Mouse (Mus musculus) hindbrain, embryonic 13.5 days (tissue): Measurements from ENCODE around the gene H1f0. TPM values are rescaled to one million over a fixed set of nuclear protein-coding genes. Genes with fewer than 3 reads are reported as not detected.
A peak's percentile ranks its signal among the peaks of the same experiment; 100 is the strongest.

Source experiments
- ATAC-seq: fragments of 200-750 bp; cut with Nextera tagmentation; 2 replicates; pipeline ENCODE4 v1.8.0; 2017; ENCODE audit warnings: moderate TSS enrichment; ENCODE audit not compliant: low FRiP score
- H3K27ac ChIP-seq: fragments of 300-500 bp; sonication (generic); 2 replicates; pipeline ENCODE4 v1.5.1; 2015; ENCODE audit warnings: inconsistent platforms, mild to moderate bottlenecking, moderate library complexity
- H3K27me3 ChIP-seq: fragments of 300-500 bp; sonication (generic); 2 replicates; pipeline ENCODE4 v1.6.1; 2015; ENCODE audit warnings: mild to moderate bottlenecking, inconsistent platforms
- H3K36me3 ChIP-seq: fragments of 300-500 bp; sonication (generic); 2 replicates; pipeline ENCODE4 v1.6.1; 2015; ENCODE audit warnings: mild to moderate bottlenecking, inconsistent platforms
- H3K4me1 ChIP-seq: fragments of 300-500 bp; sonication (generic); replicated peaks from 2 replicates; pipeline ENCODE4 v1.6.1; 2015; ENCODE audit warnings: inconsistent platforms
- H3K4me2 ChIP-seq: fragments of 300-500 bp; sonication (generic); 2 replicates; pipeline ENCODE4 v1.6.1; 2015; ENCODE audit warnings: inconsistent platforms, mild to moderate bottlenecking, moderate library complexity
- H3K4me3 ChIP-seq: fragments of 300-500 bp; sonication (generic); 2 replicates; pipeline ENCODE4 v1.5.1; 2015; ENCODE audit warnings: mild to moderate bottlenecking, inconsistent platforms
- H3K9ac ChIP-seq: fragments of 300-500 bp; sonication (generic); 2 replicates; pipeline ENCODE4 v1.6.1; 2015; ENCODE audit warnings: mild to moderate bottlenecking, inconsistent platforms
- H3K9me3 ChIP-seq: fragments of 300-500 bp; sonication (generic); 2 replicates; pipeline ENCODE4 v1.6.1; 2016; ENCODE audit warnings: inconsistent platforms
- WGBS: fragments of 180-500 bp; shearing (Covaris S2); methylation state at CpG from one replicate; pipeline ENCODE4 v1.1.7; 2015; 5-methylcytosine and 5-hydroxymethylcytosine counted together
- polyA plus RNA-seq: library from polyadenylated mRNA; unstranded; fragments of >200 nt; fragmentation: Nextera tagmentation; extraction: Ambion mirVana; gene quantifications from 2 replicates; pipeline ENCODE4 v1.2.1, GENCODE M21; 2015

Gene H1f0
- 259 and 266 TPM in 2 replicates for polyA plus RNA-seq

DNA sequence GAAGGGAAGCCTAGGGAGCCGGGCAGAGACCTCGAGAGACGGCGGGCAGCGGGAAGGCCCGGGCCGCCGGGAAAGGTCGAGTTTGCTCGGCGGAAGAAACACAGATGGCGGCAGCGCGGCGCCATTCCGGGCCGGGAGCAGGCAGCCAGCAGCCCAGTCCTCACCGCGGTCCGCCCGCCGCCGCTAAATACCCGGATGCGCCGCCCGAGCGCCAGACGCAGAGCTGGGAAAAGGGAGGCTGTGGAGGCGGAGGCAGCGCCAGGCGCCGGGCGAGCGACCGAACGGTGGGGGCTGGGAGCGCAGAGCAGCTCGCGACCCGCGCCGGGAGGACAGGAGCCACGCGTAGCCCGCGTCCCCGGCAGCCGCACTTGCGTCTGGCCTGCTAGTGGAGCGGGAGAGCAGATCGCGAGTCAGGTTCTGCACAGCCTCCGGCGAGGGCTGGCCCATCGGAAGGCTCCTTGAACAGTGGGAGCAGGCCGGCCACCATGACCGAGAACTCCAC, at the start of gene H1f0:
TSS of gene H1f0 (plus strand) at position 214 of the 502 bp plus-strand sequence.
- Histone ChIP-seq H3K9ac (peak within 1 kb of the TSS; percentile 99), H3K36me3 (no peaks in the 10 kb centered on the region), H3K27me3 (0 out of 2 replicates have a peak, but pooled peaks cover 15% of the 10 kb centered on the region), H3K9me3 (no peaks in the 10 kb centered on the region), H3K4me3 (peak within 1 kb of the TSS; percentile 68), H3K4me1 (peaks cover 64% of the 10 kb centered on the region), H3K27ac (peak within 1 kb of the TSS; percentile 98), H3K4me2 (peak within 1 kb of the TSS; percentile 99)
- WGBS = under 1% methylated on average over 55 of the region's 58 CpGs
- peak; percentile 73 for ATAC-seq

DNA sequence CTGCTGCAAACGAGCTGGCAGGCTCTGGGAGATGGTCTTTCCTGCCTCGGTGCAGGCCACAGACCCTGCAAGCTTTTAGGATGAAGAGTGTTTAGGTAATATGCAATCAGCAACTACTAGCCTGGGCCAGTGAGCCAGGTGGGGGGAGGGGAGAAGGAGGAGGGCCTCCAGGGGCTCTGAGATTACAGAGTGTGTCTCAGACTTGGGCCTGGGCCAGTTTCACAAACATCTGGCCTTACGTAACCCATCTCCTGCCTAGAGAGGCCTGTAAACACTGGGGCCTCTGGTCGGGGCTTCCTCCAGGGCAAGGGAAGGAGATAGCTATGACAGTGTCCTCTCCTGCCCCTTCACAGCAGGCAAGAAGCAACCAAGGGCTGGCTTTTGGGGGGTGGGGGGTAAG, 49.4 kb upstream of the H1f0 start:
- 40% methylated on average over 4 of the region's 4 CpGs for WGBS
- H3K4me2 ChIP-seq = no peak overlapping the region
- ATAC-seq = no peak
- H3K27me3 ChIP-seq = no peaks in the 10 kb centered on the region
- H3K9me3 ChIP-seq = no peaks in the 10 kb centered on the region
- H3K36me3 ChIP-seq = peaks cover 28% of the 10 kb centered on the region
- peaks cover 28% of the 10 kb centered on the region for H3K4me1 ChIP-seq
- H3K9ac ChIP-seq = peak overlapping the region; percentile 46; the same call in 1 of the 2 replicates
- H3K27ac ChIP-seq = peak overlapping the region; percentile 48; the same call in 1 of the 2 replicates
- H3K4me3 ChIP-seq = no peak overlapping the region

DNA sequence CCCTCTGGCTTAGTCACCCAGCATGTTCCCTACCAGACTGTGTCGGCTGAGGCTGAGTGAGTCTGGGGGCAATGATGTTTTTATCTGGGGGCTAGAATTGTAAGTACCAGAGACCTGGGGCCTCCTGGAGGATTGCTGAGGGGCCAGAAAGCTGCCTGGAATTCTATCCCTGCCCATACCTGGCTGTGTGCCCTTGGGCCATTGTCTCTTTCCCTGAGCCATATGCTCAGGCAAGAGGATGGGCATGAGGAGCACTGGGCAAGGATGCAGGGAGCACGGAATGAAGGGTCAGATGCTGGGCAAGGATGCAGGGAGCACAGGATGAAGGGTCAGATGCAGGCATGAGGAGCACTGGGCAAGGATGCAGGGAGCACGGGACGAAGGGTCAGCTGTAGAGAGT, 48.2 kb upstream of the H1f0 start:
- Histone ChIP-seq H3K4me2 (no peak overlapping the region), H3K9me3 (no peaks in the 10 kb centered on the region), H3K36me3 (peaks cover 17% of the 10 kb centered on the region), H3K9ac (no peak overlapping the region), H3K4me1 (peaks cover 37% of the 10 kb centered on the region), H3K4me3 (no peak overlapping the region), H3K27me3 (no peaks in the 10 kb centered on the region), H3K27ac (no peak overlapping the region)
- ATAC-seq = no peak
- 93% methylated on average over 4 of the region's 4 CpGs for WGBS

GRCm38 (mm10) chr15:78982658-78983435, 45.4 kb upstream of the H1f0 start:
- Histone ChIP-seq H3K4me3 (peak overlapping the region; percentile 56), H3K4me2 (peak overlapping the region; percentile 74), H3K27me3 (no peaks in the 10 kb centered on the region), H3K4me1 (peaks cover 50% of the 10 kb centered on the region), H3K9me3 (no peaks in the 10 kb centered on the region), H3K36me3 (peaks cover 5% of the 10 kb centered on the region; the same call in 1 of the 2 replicates), H3K9ac (peak overlapping the region; percentile 75), H3K27ac (peak overlapping the region; percentile 72)
- WGBS = under 1% methylated on average over 61 of the region's 67 CpGs
- ATAC-seq = peak; percentile 78

DNA sequence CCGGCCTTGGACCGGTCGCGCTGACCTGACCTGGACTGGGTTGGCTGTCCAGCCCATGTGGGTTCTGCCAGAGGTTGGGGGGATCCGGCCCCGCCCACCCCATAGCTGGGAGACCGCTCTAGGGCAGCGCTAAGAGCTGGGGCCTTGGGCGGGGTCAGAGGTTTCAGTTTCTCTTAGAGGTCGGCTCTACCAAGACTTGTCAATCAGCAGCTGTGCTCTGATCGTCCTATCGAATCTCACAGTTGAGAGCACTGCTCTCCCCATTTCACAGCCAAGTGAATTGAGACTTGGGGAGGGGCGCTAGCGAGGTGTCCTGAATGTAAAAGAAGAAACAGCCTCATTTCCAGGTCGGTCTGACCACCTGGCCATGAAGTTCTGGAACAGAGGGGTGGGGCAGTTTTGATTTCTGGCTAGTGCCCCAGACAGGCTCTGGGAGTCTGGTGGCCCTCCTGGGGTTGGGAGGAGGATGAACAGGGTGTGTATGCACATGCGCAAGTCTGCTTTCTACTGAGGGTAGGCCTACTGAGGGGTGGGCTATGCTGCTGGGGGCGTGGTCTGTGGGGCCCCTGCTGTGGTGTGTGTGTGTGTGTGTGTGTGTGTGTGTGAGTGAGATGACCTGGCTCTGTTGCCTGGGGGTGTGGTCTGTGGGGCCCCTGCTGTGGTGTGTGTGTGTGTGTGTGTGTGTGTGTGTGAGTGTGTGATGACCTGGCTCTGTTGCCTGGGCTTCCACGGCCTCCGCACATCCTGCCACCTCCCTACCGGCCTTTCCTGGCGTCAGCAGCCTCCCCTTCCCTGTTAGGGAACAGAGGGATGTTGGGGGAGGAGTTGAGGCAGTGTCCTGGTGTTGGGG, 44.6 kb upstream of the H1f0 start:
- peak overlapping the region; percentile 72 for H3K27ac ChIP-seq
- H3K36me3 ChIP-seq = peaks cover 12% of the 10 kb centered on the region; the same call in 1 of the 2 replicates
- no peaks in the 10 kb centered on the region for H3K9me3 ChIP-seq
- peak overlapping the region; percentile 56 for H3K4me3 ChIP-seq
- peaks cover 53% of the 10 kb centered on the region for H3K4me1 ChIP-seq
- H3K4me2 ChIP-seq = peak overlapping the region; percentile 74
- peak overlapping the region; percentile 75 for H3K9ac ChIP-seq
- WGBS = under 1% methylated on average over 21 of the region's 21 CpGs
- ATAC-seq = peak; percentile 47
- no peaks in the 10 kb centered on the region for H3K27me3 ChIP-seq

DNA sequence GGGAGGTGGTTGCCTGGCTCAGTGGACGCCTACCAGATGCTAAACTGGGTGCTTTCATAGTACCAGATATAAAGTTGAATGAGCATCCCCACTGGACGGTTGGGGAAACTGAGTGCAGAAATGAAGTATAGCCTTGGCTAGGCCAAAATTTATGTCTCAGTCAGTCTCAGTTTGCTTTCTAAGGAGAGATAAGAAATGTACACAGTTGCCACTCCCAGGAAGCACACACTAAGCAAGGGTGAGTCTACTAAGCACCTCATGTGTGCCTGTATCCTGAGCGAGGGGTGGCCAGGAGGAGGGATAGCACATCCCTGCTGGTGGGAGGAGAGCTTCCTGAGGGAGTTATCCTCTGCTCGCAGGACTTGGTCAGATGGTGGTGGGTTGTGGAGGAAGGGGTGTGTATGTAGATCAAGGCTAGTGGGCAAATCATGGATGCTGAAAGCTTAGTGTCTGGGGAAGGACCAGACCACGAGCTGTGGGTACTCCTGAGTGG, 43.9 kb upstream of the H1f0 start:
- no peaks in the 10 kb centered on the region for H3K9me3 ChIP-seq
- WGBS = 50% methylated on average over 5 of the region's 5 CpGs
- ATAC-seq = no peak
- peaks cover 51% of the 10 kb centered on the region for H3K4me1 ChIP-seq
- peak overlapping the region; percentile 29; the same call in 1 of the 2 replicates for H3K9ac ChIP-seq
- H3K4me3 ChIP-seq = peak overlapping the region; percentile 56; the same call in 1 of the 2 replicates
- peaks cover 12% of the 10 kb centered on the region; the same call in 1 of the 2 replicates for H3K36me3 ChIP-seq
- H3K4me2 ChIP-seq = peak overlapping the region; percentile 74
- H3K27ac ChIP-seq = no peak overlapping the region
- H3K27me3 ChIP-seq = no peaks in the 10 kb centered on the region

DNA sequence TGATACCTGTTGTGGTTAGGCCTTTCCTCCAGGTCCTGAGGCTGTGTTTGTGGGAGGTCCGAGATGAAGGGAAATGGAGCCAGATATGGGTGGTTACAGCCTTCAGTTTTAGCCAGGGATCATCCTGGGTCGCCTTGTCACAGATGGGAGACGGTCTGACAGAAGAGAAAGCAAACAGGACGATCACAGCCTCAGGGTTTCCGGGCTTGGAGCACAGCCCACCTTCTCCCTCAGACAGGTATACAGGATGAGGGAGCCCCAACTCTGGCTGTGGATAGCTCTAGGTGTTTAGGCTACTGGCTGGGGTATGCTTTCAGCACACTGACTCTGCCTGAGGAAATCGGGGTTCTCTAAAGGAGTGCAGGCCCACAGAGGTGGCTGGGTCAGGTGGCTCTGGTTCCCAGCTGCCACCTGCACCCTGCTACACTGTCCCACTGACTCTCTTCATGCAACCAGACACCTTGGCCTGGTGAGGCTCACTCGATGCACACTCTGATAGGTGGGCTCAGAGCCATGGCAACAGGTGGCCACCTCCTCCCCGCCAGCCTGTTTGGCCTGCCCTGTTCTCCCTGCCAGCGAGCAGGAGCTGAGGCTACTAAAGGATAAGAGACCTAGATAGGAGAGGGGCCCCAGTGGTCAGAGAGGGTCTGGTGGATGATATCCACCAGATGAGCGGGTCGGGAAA, 41.6 kb upstream of the H1f0 start:
- Histone ChIP-seq H3K27ac (no peak overlapping the region), H3K9me3 (no peaks in the 10 kb centered on the region), H3K4me3 (no peak overlapping the region), H3K9ac (no peak overlapping the region), H3K36me3 (peaks cover 36% of the 10 kb centered on the region), H3K27me3 (no peaks in the 10 kb centered on the region), H3K4me2 (no peak overlapping the region), H3K4me1 (peaks cover 51% of the 10 kb centered on the region)
- ATAC-seq = no peak
- WGBS = 82% methylated on average over 11 of the region's 11 CpGs

GRCm38 (mm10) chr15:78988499-78988971, 39.7 kb upstream of the H1f0 start:
- Histone ChIP-seq H3K9ac (no peak overlapping the region; the same call in 1 of the 2 replicates), H3K36me3 (peaks cover 54% of the 10 kb centered on the region), H3K9me3 (no peaks in the 10 kb centered on the region), H3K27ac (peak overlapping the region; percentile 66), H3K27me3 (no peaks in the 10 kb centered on the region), H3K4me3 (no peak overlapping the region), H3K4me1 (peaks cover 36% of the 10 kb centered on the region), H3K4me2 (no peak overlapping the region)
- peak; percentile 72 for ATAC-seq
- WGBS = 41% methylated on average over 14 of the region's 14 CpGs

DNA sequence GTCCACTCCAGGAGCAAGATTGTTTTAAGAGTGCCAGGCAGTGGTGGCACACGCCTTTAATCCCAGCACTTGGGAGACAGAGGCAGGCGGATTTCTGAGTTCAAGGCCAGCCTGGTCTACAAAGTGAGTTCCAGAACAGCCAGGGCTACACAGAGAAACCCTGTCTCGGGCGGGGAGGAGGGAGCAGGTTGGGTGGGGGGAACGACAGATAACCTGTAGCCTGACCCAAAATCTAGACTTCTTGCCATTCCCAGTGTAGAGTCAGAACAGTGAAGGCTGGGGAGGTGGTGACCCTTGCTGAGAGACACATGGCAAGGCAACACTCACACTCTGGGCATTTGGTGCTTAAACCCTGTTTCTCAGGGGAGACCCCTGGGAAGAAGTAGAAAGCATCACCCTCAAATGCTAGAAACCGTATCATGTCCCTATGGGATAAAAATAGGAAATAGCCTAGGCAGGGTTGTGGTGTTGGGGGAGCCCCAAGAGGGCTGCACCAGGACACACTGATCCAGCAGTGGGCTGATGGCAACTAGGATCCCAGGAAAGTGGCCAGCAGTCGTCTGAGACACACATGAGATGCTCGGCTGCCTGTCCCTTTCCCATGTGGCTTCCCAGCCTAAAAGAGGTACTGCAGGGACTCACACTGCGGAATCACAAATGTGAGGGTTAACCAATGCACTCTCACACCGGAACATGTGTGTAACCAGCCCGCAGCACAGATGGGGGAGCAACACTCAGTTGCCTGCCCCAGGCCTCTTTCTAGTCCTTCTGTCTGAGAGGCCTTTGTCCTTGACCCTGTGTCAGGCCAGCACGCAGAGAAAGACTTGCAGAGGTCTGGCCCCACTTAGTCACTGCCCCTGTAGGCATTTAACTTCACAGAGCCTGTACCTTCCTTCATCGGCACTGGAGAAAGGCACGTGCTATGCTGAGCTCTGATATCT, 38.8 kb upstream of the H1f0 start:
- no peak overlapping the region for H3K9ac ChIP-seq
- no peak for ATAC-seq
- H3K27ac ChIP-seq = no peak overlapping the region; the same call in 1 of the 2 replicates
- no peak overlapping the region for H3K4me2 ChIP-seq
- H3K9me3 ChIP-seq = no peaks in the 10 kb centered on the region
- H3K4me3 ChIP-seq = no peak overlapping the region
- H3K4me1 ChIP-seq = peaks cover 28% of the 10 kb centered on the region
- no peaks in the 10 kb centered on the region for H3K27me3 ChIP-seq
- WGBS = 89% methylated on average over 14 of the region's 14 CpGs
- H3K36me3 ChIP-seq = peaks cover 63% of the 10 kb centered on the region

- H3K27me3 ChIP-seq = no peaks in the 10 kb centered on the region
- no peak for ATAC-seq
- no peak overlapping the region for H3K4me2 ChIP-seq
- H3K4me1 ChIP-seq = peaks cover 24% of the 10 kb centered on the region
- H3K4me3 ChIP-seq = no peak overlapping the region
- H3K36me3 ChIP-seq = peaks cover 70% of the 10 kb centered on the region
- no peak overlapping the region for H3K9ac ChIP-seq
- H3K9me3 ChIP-seq = no peaks in the 10 kb centered on the region
- no peak overlapping the region for H3K27ac ChIP-seq
- 93% methylated on average over 9 of the region's 9 CpGs for WGBS
These were observed 38.2 kb upstream of the H1f0 start for GRCm38 (mm10) chr15:78990093-78990463.
